Mouse (Mus musculus): ENCODE measurements around the gene Fam172a. TPM values are rescaled to one million over a fixed set of nuclear protein-coding genes. Genes with fewer than 3 reads are reported as not detected.

Fam172a gene
- polyA plus RNA-seq, 1 experiment: 10.2 TPM

GRCm38 (mm10) chr13:78118715-78119114, 416.9 kb downstream of the Fam172a start:
- TF ChIP-seq CTCF (IDR thresholded peaks at IDR 0.05; ENCODE audit: insufficient read depth, low read length): no peak
- 66% methylated on average over 1 of the region's 1 CpGs for WGBS
- no peaks in the 10 kb centered on the region for H3K4me1 ChIP-seq (ENCODE audit: control insufficient read depth, insufficient read depth, low read length)
- H3K4me3 ChIP-seq (replicated peaks; ENCODE audit: extremely low read depth, low read depth, low read length): no peak overlapping the region
- DNase-seq: no peak

- H3K4me1 ChIP-seq (ENCODE audit: control insufficient read depth, insufficient read depth, low read length): no peaks in the 10 kb centered on the region
- no peak overlapping the region for H3K4me3 ChIP-seq (replicated peaks; ENCODE audit: extremely low read depth, low read depth, low read length)
- 76% methylated on average over 7 of the region's 7 CpGs for WGBS
- TF ChIP-seq POLR2A (IDR thresholded peaks at IDR 0.05; ENCODE audit: borderline replicate concordance, extremely low read depth, low read depth, low read length) (no peak), CTCF (IDR thresholded peaks at IDR 0.05; ENCODE audit: insufficient read depth, low read length) (no peak)
- no peak for DNase-seq
These were observed 420.2 kb downstream of the Fam172a start for GRCm38 (mm10) chr13:78121991-78122390.

- Histone ChIP-seq H3K4me1 (ENCODE audit: control insufficient read depth, insufficient read depth, low read length) (no peaks in the 10 kb centered on the region), H3K4me3 (replicated peaks; ENCODE audit: extremely low read depth, low read depth, low read length) (no peak overlapping the region)
- no peak for DNase-seq
- TF ChIP-seq CTCF (IDR thresholded peaks at IDR 0.05; ENCODE audit: insufficient read depth, low read length) (no peak), POLR2A (IDR thresholded peaks at IDR 0.05; ENCODE audit: borderline replicate concordance, extremely low read depth, low read depth, low read length) (no peak)
- 73% methylated on average over 4 of the region's 4 CpGs for WGBS
These were observed 422.1 kb downstream of the Fam172a start for GRCm38 (mm10) chr13:78123911-78124426.

DNA sequence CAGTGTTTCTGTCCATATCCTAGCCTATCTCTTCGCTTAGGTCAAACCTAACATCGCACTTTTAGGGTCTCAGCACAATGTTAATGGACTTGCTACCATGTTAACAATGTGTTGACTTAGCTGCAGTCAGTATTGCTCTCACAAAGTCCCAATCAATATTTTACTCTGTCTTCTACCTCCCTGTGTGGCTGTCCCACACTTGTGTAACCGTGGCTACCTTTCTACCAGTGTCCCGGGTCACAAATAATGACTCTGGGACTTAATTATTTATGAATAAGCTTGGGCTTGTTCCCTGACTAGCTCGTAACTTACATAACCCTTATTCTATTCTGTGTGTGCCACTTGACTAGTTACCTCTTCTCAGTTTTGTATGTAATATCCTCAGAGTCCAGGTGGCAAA, 455.6 kb downstream of the Fam172a start:
- DNase-seq: no peak
- Histone ChIP-seq H3K4me1 (ENCODE audit: control insufficient read depth, insufficient read depth, low read length) (no peaks in the 10 kb centered on the region), H3K4me3 (replicated peaks; ENCODE audit: extremely low read depth, low read depth, low read length) (no peak overlapping the region)
- TF ChIP-seq CTCF (IDR thresholded peaks at IDR 0.05; ENCODE audit: insufficient read depth, low read length) (no peak), POLR2A (IDR thresholded peaks at IDR 0.05; ENCODE audit: borderline replicate concordance, extremely low read depth, low read depth, low read length) (no peak)
- WGBS: 90% methylated on average over 5 of the region's 5 CpGs

DNA sequence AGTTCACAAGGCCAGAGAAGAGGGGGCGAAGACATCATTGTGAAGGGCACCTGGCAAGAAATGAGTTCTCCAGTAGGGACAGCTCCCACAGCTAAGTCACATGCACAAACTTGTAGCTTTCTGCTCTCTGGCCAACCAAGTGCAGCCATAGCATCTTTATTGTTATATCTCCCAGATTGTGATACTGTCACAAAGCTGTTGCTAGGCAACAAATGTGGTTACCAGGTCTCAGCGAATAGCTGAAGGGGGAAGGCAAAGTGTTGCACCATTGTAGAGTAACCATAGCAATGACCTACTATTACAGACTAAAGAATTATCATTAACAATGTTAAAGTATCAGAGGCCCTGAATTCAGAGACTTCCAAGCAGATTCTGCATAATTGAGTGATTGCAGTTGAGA, 460.3 kb downstream of the Fam172a start:
- TF ChIP-seq POLR2A (IDR thresholded peaks at IDR 0.05; ENCODE audit: borderline replicate concordance, extremely low read depth, low read depth, low read length) (no peak), CTCF (IDR thresholded peaks at IDR 0.05; ENCODE audit: insufficient read depth, low read length) (no peak)
- Histone ChIP-seq H3K4me1 (ENCODE audit: control insufficient read depth, insufficient read depth, low read length) (peaks cover 2% of the 10 kb centered on the region; the same call in 1 of the 2 replicates), H3K4me3 (replicated peaks; ENCODE audit: extremely low read depth, low read depth, low read length) (no peak overlapping the region)
- DNase-seq: no peak
- WGBS: 46% methylated on average over 2 of the region's 2 CpGs

GRCm38 (mm10) chr13:78163087-78163958, 461.5 kb downstream of the Fam172a start:
- H3K4me1 ChIP-seq (ENCODE audit: control insufficient read depth, insufficient read depth, low read length): peaks cover 2% of the 10 kb centered on the region; the same call in 1 of the 2 replicates
- TF ChIP-seq CTCF (IDR thresholded peaks at IDR 0.05; ENCODE audit: insufficient read depth, low read length) (peak; percentile 15; the same call in 1 of the 2 replicates), POLR2A (IDR thresholded peaks at IDR 0.05; ENCODE audit: borderline replicate concordance, extremely low read depth, low read depth, low read length) (no peak)
- WGBS: 1% methylated on average over 86 of the region's 86 CpGs
- peak overlapping the region; percentile 87 for H3K4me3 ChIP-seq (replicated peaks; ENCODE audit: extremely low read depth, low read depth, low read length)
- DNase-seq: peak; percentile 59

DNA sequence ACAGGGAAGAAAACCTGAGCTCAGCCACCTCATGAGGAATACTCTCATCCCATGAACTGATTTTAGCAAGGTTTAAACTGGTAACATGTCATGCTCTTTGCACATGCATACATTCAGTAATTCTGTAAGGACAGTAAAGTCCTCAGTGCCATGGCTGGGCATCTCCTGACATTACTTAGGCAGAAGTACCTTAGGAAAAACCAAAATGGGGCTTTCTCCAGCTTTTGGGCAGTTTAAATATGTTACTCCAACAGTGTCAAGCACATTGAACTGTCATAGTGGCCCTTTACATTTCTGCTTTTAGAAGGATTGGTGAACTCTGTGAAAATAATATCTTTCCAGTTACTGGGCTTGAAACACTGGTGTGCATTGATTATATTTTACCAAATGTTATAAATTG, 463.1 kb downstream of the Fam172a start:
- Histone ChIP-seq H3K4me3 (replicated peaks; ENCODE audit: extremely low read depth, low read depth, low read length) (no peak overlapping the region), H3K4me1 (ENCODE audit: control insufficient read depth, insufficient read depth, low read length) (peaks cover 2% of the 10 kb centered on the region; the same call in 1 of the 2 replicates)
- DNase-seq: no peak
- no peak for TF ChIP-seq POLR2A (IDR thresholded peaks at IDR 0.05; ENCODE audit: borderline replicate concordance, extremely low read depth, low read depth, low read length)
- no peak for TF ChIP-seq CTCF (IDR thresholded peaks at IDR 0.05; ENCODE audit: insufficient read depth, low read length)

DNA sequence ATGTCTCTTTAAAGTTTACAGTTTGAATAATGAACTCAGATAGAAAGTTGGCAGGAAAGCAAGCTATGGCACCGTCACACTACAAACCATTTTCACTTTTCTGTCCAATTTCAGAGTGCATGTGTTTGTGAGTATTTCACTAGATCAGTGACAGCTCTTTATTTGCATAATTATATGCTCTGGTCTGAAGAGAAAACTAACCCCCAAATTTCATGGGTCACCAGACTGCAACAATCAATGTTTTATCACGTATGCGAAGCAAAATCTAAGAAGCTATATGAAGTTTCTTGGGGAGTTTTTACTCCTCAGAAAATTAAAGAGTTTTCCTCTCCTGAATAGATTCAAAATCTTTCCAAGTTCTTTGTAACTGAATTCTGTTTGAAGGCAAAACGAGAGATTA, 466.3 kb downstream of the Fam172a start:
- WGBS: 73% methylated on average over 4 of the region's 4 CpGs
- no peak for TF ChIP-seq CTCF (IDR thresholded peaks at IDR 0.05; ENCODE audit: insufficient read depth, low read length)
- no peak for TF ChIP-seq POLR2A (IDR thresholded peaks at IDR 0.05; ENCODE audit: borderline replicate concordance, extremely low read depth, low read depth, low read length)
- peaks cover 2% of the 10 kb centered on the region; the same call in 1 of the 2 replicates for H3K4me1 ChIP-seq (ENCODE audit: control insufficient read depth, insufficient read depth, low read length)
- no peak overlapping the region for H3K4me3 ChIP-seq (replicated peaks; ENCODE audit: extremely low read depth, low read depth, low read length)
- no peak for DNase-seq

GRCm38 (mm10) chr13:78171320-78171719, 469.5 kb downstream of the Fam172a start:
- DNase-seq: no peak
- Histone ChIP-seq H3K4me3 (replicated peaks; ENCODE audit: extremely low read depth, low read depth, low read length) (no peak overlapping the region), H3K4me1 (ENCODE audit: control insufficient read depth, insufficient read depth, low read length) (no peaks in the 10 kb centered on the region; the same call in 1 of the 2 replicates)
- no peak for TF ChIP-seq CTCF (IDR thresholded peaks at IDR 0.05; ENCODE audit: insufficient read depth, low read length)
- 5% methylated on average over 15 of the region's 15 CpGs for WGBS

All from lung, adult 2 months (tissue).